Mouse (Mus musculus) right cerebral cortex, adult 2 months (tissue): ENCODE measurements around the gene Cnpy3.
"Not testable (repeated sequence)": the region's sequence is repeated elsewhere in the genome, so short reads cannot be mapped to it uniquely, and the experiment has no call there.

Experiments used
- DNase-seq, 2 experiments: peaks; one replicate each; pipeline ENCODE4 v3.0.0; 2021 to 2022; ENCODE audit warnings: low spot score in 2 of 2

The Cnpy3 gene

GRCm38 (mm10) chr17:46751794-46752556, at the start of gene Cnpy3:
TSS of gene Cnpy3 (minus strand) at chr17:46752214.
- DNase-seq = peak; percentile 97 to 98

GRCm38 (mm10) chr17:46801761-46802160, 49.7 kb upstream of the Cnpy3 start:
- DNase-seq = no peak

GRCm38 (mm10) chr17:46799680-46800079, 47.7 kb upstream of the Cnpy3 start:
- DNase-seq = no peak

GRCm38 (mm10) chr17:46797386-46797785, 45.4 kb upstream of the Cnpy3 start:
- DNase-seq = no peak

GRCm38 (mm10) chr17:46796743-46797142, 44.7 kb upstream of the Cnpy3 start:
- DNase-seq = no peak

- DNase-seq = no peak
Observed at GRCm38 (mm10) chr17:46792963-46793362, 40.9 kb upstream of the Cnpy3 start.

- not testable (repeated sequence) for DNase-seq
Observed at GRCm38 (mm10) chr17:46787974-46788373, 36.0 kb upstream of the Cnpy3 start.

GRCm38 (mm10) chr17:46786952-46787351, 34.9 kb upstream of the Cnpy3 start:
- DNase-seq = no peak

- DNase-seq = no peak
Observed at GRCm38 (mm10) chr17:46783222-46783565, 31.2 kb upstream of the Cnpy3 start.

GRCm38 (mm10) chr17:46782341-46783221, 30.6 kb upstream of the Cnpy3 start, which contains the start of gene Rpl7l1:
TSS of gene Rpl7l1 (minus strand) at chr17:46782672.
- DNase-seq = peak; percentile 91 to 93

- DNase-seq = no peak
Observed at GRCm38 (mm10) chr17:46781876-46782275, 29.9 kb upstream of the Cnpy3 start.

GRCm38 (mm10) chr17:46776087-46776486, 24.1 kb upstream of the Cnpy3 start:
- DNase-seq = no peak

- DNase-seq = no peak
Observed at GRCm38 (mm10) chr17:46775070-46775469, 23.1 kb upstream of the Cnpy3 start.

- no peak for DNase-seq
Observed at GRCm38 (mm10) chr17:46774131-46774472, 22.1 kb upstream of the Cnpy3 start.

- DNase-seq = no peak
Observed at GRCm38 (mm10) chr17:46773278-46774130, 21.5 kb upstream of the Cnpy3 start.

- peak; percentile 83 to 89 for DNase-seq
Observed at GRCm38 (mm10) chr17:46772404-46773277, 20.6 kb upstream of the Cnpy3 start, which contains the start of gene 2310039H08Rik. TSS of gene 2310039H08Rik (plus strand) at chr17:46772635.

GRCm38 (mm10) chr17:46772038-46772403, 20.0 kb upstream of the Cnpy3 start:
- no peak for DNase-seq

GRCm38 (mm10) chr17:46771616-46772015, 19.6 kb upstream of the Cnpy3 start:
- DNase-seq = no peak

GRCm38 (mm10) chr17:46771025-46771424, 19.0 kb upstream of the Cnpy3 start:
- DNase-seq = no peak

GRCm38 (mm10) chr17:46770546-46770945, 18.5 kb upstream of the Cnpy3 start:
- DNase-seq = no peak

- no peak for DNase-seq
Observed at GRCm38 (mm10) chr17:46767868-46768267, 15.9 kb upstream of the Cnpy3 start.
